Mouse (Mus musculus) lung, postnatal 36 days (tissue): ENCODE data around the gene Spg11.
A peak's percentile ranks its signal among the peaks of the same experiment; 100 is the strongest.

Source experiments
- DNase-seq: peaks from one replicate; pipeline ENCODE4 v3.0.0; 2022; ENCODE audit warnings: mixed read lengths

Spg11 gene

DNA sequence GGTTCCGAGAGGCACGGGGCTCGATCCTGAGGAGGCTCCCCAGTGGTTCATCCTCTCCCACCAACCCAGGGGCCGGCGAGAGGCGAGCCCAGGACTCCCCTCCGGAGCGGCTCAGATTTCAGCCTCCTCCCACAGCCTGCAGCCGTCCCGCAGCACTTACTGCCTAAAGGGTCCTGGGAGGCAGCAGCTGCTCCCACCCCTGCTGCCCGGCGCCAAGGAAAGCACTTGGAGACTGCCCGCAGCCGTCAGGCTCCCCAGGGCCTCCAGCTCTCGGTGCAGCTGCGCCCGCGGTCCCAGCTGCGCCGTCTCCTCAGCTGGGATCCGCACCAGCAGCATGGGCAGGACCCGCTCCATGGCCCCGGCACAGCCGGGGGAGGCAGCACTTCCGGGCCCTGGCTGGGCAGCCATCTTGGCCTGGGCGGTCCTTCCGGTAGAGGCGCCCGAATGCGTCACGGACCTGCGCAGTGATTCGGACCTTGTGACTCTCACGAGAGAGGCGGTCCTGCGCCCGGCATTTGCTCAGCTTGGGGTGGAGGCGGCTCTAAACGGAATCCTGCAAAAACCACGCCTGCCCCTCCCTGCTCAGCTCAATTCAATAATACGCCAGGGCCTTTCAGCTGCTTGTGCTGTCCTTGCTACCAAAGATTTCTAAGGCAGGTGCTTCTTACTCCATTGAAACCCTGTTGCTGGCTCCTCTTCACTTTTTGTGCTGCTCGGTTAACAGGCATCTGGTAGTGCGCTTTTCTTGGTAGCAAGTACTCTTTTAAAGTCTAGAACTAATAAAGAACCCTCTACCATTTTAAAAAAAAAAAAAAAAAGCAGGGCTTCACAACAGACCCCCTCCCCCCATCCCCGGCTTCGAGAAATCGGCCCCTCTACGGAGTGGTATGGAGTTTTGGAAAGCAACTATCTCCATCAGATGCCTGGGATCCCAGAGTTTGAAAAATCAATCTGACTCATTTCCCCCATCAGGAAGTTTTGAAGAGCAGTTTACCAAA lies at the start of gene Spg11:
TSS of gene Spg11 (minus strand) at position 426 of the 998 bp plus-strand sequence.
- peak; percentile 99 for DNase-seq

DNA sequence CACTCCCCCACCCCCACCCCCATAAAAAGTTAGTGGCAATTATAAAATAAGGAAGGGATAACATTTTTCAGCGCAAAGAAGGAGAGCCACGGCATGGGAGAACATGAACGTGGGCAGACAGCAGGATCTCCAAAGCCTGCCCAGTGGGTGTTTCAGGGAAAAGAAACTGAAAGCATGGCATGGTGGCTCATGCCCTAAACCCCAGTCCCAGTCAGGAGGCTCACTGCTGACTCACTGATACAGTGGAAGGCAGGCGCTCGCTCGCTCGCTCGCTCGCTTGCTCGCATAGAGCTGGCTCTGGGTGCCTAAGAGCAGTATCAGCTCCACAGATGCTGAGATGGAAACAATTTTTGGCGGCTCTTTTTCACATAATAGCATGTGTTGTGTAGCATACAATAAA lies 46.1 kb upstream of the Spg11 start:
- DNase-seq, result peak; percentile 34

DNA sequence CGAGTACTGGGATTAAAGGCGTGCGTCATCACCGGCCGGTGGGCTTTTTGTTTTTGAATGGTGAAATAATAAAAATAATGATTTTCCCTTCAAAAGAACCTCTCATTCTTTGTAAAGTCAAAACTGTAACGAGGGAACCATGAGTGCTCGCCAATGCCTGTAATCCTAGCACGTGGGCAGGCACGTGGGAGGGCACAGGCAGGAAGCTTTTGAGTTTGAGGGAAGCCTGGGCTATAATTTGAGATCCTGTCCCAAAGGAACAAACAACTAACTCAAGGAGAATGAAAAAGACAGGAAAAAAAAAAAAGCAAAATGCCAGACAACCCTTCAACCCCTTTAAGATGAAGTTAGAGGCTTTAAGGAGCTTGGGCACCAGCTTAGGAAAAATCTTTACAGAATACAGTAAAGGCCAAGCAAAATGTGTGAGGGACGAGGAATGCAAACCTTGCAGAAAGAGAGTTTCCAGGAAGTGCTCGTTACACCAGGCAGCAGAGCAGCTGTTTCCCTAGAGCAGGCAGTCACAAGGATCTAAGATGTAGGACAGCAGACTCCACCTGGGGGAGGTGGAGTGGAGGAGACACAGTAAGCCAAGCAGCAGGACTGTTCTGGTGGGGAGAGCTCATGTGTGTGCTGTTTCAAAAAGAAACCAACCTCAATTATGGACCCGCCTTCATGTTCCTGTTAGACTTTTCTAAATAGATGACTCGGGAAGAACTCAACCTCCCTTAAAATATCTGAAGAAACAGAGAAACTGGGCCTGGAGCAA lies 45.4 kb upstream of the Spg11 start:
- no peak for DNase-seq

DNA sequence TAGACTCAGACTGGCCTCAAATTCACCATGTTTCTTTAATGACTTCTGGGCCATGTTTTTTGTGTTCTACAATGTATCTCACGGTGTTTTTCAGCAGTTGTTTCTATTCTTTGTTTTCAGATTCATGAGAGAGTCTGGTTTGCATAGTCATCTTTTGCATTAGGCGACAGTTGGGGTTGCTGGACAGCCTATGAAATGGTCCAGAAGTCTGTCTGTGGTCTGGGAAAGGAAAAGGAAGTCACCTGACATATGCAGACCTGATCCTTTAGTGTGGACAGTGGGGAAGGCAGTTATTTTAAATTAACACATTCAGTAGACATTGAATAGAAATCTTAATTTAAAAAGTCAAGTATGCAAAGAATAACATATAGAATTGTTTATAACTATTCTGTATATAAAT lies 44.3 kb upstream of the Spg11 start:
- DNase-seq, result no peak

DNA sequence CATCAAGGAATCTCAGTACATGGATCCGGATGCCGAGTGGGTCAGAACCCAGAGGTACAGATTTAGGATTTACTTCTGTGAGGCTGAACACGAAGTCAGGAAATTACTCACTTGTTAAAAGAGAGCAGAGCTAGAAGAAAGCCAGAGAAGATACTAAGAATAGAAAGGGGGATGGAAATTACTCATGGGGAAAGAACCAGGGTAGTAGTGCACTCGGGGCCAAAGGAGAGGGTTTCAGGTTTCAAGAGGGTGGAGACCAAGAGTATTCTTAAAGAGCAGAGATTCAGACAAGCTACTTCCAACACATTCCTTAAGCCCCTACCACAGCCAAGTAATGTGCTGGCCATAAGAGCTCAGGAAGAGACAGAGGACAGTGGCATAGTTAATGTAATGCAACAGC lies 43.4 kb upstream of the Spg11 start:
- DNase-seq, result no peak

DNA sequence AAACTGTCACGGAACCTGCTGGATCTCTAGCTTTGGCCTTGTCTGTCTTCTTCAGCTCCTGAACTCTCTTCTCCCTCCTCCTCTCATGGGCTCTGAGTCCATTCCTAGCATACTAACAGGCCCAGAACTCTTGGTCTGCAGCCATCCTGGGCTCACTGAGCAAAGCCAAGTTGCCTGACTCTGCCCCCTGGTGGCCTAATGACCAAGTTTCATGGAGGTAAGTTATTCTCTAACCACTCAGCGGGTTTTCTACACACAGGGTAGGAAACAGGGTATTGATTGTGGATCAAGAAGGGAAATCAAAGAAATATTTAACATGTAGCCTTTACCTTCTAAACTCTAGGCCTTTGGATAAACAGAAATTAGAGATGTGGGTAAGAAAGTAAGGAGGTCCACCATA lies 42.5 kb upstream of the Spg11 start, which contains the start of gene Trim69:
TSS of gene Trim69 (plus strand) at position 21 of the 400 bp plus-strand sequence.
- peak; percentile 94 for DNase-seq

DNA sequence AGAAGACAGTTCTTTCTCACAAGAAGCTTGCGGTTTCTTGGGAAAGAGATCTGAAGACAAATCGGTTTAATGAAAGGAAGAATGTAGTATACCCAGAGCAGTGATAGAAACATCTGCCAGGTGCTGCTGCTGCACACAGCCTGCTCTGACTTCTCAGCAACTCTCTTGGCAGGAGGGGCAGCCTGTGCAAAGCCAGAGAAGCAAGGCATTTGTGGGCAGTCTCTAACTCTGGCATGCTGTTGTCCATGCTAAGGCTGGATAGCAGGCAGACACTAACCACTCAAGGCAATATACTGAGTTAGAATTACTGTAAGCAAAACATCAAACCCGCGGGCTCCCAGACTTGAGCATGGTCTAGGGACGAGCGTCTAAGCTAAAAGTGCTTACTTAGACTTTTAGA lies 41.5 kb upstream of the Spg11 start:
- DNase-seq, result no peak

DNA sequence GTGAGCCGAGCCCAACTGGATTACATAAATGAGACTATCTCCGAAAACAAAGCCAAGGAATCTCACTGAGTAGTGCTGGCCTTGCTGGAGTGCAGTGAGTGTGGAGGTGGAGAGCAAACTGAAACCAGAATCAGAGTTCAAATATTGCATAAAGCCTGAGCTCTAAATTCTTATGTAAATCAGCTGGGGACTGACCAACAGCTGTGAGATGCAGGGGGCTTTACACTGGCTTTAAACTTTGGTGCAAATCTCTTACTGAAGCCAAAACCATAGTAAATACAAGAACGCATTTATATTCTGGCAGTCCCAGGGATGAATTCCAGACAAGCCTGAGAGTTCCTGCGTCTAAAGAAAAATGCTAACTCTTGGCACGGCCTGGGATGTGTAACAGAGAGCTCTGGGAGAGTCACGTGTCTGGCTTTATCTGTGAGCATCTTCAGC lies 40.2 kb upstream of the Spg11 start:
- peak; percentile 35 for DNase-seq

DNA sequence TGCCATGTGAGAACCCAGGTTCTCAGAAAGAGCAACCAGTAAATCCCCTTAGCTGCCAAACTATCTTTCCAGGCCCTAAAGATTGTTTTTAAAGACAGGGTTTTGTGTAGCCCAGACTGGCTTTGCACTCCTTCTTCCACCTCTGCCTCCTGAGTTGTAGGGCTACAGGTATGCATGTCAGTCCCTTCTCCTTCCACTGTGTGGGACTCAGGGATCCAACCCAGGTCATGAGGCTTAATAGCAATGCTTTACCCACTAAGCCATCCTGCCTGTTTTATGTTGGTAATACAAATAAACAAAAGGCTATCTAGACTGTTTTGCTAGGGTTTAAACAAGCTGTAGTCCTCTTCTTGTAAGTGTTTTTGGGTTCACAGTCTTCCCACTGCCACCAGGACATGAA lies 39.4 kb upstream of the Spg11 start:
- no peak for DNase-seq

DNA sequence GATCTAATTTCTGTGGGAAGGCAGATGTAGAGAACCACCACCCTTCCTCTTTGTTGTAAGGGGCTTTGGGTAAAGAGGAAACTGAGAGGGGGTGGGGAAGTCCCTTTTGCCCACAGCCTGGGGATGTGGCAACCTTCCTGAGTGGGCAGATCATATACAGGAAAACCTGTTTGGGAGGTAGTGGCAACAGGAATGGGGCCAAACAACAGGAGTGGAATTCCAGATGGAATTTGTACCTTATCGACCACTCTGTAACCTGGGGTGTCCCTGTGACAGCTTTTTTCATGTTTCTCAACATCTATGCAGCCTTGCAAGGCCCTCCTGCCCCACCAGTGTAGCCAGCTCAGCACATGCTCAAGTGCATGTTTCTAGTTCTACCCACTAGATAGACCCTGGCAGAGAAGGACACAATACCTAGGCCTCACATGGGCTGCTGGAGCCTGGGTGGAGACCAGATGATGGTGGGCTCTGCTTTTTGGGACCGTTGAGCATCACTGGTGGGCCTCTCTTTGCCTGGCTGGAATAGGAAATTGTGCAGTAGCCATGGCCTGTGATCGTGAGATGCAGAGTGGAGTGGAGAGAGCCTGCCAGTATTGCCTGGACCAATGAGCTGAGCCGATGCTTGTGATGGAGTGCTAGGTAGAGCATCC lies 38.0 kb upstream of the Spg11 start:
- DNase-seq, result peak; percentile 57

DNA sequence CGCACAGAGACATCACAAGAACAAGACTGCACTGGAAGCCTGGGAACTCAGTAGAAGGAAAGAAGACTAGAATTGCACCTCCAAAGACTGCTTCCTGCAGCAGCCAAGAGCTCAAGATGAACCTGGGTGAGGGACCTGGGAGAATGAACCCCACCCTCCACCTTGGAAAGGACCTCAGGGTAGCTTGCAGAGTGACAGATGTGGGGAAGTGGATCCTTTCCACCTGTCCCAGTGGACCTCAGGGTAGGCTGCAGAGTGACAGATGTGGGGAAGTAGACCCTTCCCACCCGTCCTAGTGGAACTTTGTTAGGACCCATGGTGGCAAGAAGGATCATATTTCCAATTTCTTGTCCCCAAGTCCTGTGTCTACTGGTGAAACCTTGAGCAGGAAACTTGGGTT lies 37.1 kb upstream of the Spg11 start:
- no peak for DNase-seq

DNA sequence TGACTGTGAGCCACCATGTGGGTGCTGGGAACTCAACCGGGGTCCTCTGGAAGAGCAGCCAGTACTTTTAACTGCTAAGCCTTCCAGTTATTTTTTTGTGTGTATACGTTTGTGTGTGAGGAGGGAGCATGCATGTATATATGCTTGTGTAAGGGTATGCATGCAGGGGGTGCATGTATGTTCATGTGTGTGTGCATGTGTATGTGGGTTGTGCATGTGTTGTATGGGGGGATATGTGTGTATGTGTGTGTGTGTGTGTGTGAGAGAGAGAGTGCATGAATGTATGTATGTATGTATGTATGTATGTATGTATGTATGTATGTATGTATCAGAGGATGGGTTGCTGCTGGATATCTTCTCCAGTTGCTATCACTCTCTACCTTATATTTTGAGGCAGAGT lies 36.3 kb upstream of the Spg11 start:
- DNase-seq, result no peak

DNA sequence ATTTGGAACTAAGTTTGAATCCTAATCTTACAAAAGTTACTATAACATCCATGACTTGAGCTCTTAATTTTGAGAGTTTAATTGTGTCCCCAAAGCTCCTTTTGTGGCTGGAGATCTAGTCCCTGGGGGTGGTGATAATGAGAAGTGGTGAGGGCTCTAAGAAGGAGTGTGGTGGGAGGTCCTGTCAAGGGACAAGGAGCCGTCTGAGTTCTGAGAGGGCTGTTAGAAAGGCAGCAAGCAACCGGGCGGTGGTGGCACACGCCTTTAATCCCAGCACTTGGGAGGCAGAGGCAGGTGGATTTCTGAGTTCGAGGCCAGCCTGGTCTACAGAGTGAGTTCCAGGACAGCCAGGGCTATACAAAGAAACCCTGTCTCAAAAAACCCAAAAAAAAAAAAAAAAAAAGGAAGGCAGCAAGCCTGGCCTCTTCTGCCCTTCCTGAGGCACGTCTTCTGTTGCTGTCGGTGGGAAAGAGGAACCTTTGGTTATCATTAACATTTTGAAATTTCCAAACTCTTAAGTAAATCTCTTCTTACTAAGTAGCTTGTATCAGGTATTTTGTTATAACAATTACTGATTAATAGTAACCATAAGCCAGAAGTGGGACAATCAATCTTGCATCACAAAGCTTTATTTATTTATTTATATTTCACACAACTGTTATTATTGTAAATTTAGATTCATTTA lies 35.6 kb upstream of the Spg11 start:
- DNase-seq, result no peak

DNA sequence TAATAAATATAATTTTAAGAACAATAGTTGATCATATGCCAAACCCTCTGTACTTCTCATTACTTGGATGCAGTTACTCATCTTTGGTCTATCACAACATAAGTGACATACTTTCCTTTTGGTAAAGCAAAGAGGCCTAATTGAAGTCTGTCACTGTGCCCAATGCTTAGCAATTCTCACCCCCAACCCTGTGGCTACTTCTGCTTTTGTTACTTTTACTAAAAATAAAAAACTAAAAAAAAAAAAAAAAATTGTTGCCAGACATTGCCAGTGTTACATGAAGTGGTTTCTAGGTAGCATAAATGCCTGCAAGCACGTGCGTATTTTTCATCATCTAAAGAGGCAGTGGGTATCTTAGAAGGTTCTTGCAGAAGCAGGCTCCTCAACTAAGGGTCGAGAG lies 34.7 kb upstream of the Spg11 start:
- no peak for DNase-seq

DNA sequence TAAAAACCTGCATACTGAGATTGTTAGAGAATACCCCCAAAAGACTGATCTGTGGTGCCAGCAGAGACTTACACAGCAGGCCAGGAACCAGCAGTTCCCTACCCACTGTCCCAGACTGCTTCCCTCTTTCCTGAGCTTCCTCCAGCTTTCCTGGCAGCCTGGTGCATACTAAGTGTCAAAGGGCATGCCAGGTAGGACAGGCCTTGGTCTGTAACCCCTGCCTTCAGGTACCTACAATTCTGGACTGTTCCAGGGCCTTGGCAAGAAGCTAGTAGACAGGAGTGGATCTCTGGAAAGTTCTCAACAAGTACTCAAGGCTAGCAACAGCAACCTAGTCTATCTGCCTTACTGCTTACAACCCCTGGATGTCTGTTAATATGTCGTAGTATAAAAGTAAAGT lies 33.0 kb upstream of the Spg11 start:
- DNase-seq, result no peak

DNA sequence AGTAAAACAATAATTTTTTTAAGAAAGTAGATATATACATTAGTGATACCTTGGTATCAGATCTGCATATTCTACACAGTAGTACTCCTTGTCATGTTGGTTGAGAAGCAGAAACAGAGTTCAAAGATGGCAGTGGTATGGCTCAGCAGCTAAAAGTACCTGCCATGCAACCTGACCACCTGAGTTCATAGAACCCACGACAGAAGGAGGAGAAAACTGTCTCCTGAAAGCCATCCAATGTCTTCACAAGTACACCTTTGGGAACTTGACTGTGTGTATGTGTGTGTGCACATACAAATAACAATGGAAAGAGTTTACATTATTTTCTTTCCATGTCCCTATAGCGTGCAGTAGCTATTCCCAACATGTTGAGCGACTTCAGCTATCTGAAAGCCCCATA lies 31.5 kb upstream of the Spg11 start:
- DNase-seq, result no peak

DNA sequence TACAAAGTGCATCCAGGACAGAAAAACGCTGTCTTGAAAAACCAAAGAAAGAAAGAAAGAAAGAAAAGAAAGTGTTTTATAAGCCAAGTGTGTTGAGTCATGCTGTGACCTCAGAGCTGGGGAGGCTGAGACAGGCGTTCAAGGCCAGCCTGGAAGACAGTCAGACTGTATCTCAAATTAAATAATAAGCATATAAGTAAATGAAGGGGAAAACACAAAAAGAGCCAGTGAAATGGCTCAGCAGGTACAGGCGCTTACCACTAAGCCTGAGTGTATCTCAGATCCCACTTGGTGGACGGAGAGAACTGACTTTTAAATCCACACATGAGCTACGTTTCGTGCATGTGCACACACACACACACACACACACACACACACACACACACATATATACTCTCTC lies 31.1 kb upstream of the Spg11 start:
- DNase-seq, result no peak

DNA sequence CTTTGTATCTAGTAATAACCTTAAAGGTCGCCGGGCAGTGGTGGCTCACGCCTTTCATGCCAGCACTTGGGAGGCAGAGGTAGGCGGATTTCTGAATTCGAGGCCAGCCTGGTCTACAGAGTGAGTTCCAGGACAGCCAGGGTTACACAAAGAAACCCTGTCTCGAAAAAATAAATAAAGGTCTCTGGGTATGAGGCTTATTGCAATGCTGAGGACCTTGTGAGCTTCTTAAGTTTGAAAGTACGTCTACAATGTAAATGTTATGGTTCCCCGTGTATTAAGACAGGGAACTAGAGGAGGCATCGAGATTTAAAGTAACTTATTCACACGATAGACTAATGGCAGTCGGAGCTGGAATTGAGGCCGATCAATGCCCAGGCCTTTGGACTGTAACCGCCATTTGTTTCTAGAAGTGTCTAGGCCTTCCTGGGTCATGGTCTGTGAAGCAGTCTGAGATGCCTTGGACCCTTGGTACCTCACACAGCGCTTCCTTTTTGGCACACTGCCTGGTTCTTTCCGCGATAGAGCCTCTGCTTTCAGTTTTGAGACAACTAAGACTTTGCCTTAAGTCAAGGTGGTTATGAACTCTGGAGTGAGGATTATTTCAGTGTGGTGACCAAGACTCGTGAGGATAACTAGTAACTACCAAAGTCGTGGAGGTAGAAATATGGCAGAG lies 30.2 kb upstream of the Spg11 start:
- peak; percentile 94 for DNase-seq

DNA sequence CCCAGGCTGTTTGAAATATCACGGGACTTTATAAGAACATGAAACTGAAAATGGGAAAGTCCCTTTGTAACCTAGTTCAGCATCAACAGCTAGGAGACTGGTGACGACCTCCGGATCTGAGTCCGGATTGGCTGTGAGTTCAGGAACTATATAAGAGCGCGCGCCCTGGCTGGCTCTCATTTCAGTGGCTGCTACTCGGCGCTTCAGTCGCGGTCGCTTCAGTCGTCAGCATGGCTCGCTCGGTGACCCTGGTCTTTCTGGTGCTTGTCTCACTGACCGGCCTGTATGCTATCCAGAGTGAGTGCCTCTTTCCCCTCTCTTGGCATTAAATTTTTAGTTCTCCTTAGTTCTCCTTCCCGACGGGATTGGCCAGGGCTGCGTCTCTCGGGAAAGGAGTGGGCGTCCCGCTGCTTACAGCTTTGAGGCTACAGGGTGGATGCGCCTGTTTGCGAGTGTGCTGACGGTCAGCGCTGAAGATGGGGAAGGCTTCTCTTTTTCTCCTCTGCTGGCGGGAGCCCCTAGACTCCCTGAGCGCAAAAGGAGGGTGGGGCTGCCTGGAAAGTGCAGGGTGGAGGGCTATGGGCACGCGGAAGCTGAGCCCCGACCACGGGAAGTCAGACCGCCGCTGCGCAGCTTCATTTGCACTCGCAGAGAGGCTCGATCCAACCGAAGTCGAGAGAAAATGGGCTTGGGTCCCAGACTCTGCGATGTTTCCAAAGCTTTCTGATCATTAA lies 29.5 kb upstream of the Spg11 start, which contains the start of gene B2m:
TSS of gene B2m (plus strand) at position 179 of the 734 bp plus-strand sequence.
- DNase-seq, result peak; percentile 99

DNA sequence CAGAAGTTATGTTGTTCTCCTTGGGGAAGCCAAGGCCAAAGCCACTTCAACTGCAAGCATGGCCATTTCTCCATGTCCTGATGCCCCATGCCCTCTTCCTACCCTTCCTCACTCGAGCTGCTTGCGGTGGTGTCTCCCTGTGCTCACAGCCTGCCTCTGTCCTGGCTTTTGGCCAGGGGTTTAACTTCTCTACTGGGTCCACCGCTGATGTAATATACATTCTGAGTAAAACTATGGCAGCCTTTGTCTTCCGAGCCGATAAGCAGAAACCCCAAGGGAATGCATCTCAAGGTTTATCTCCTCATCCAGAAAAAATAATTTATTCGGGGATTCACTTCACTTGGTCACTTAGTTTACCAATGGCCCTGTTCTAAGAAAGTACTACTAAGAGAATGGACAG lies 28.5 kb upstream of the Spg11 start:
- DNase-seq, result peak; percentile 46

DNA sequence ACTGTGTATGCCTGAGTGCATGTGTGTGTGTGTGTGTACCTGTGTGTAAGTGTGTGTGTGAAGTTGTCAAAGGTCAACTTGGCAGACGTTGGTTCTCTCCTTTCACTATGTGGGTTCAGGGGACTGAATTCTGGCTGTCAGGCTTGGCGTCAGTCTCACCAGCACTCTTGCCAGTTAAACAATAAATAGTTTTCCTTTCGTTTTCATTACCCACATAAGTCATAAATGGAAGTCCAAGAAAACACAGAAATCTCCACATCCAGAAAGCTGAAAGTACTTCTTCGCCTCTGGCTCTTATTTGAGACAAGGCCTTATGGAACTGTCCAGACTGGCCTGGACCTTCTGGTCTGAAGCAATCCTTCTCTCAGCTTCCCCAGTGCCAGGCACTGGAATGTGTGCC lies 27.6 kb upstream of the Spg11 start:
- DNase-seq, result no peak
